Mouse (Mus musculus) liver, embryonic 15.5 days (tissue): ENCODE measurements around the gene Usp7. TPM values are rescaled to one million over a fixed set of nuclear protein-coding genes. Genes with fewer than 3 reads are reported as not detected.
"Not testable (repeated sequence)": the region's sequence is repeated elsewhere in the genome, so short reads cannot be mapped to it uniquely, and the experiment has no call there.

Experiments
- ATAC-seq: fragments of 200-750 bp; cut with Nextera tagmentation; 2 replicates; pipeline ENCODE4 v1.8.0; 2017; ENCODE audit warnings: moderate number of reproducible peaks, mild to moderate bottlenecking, moderate library complexity; ENCODE audit not compliant: insufficient read depth
- H3K27ac ChIP-seq: fragments of 300-500 bp; sonication (generic); replicated peaks from 2 replicates; pipeline ENCODE4 v1.5.1; 2015; ENCODE audit warnings: mild to moderate bottlenecking, inconsistent platforms
- H3K27me3 ChIP-seq: fragments of 300-500 bp; sonication (generic); 2 replicates; pipeline ENCODE4 v1.6.1; 2015; ENCODE audit warnings: mild to moderate bottlenecking, inconsistent platforms
- H3K36me3 ChIP-seq: fragments of 300-500 bp; sonication (generic); replicated peaks from 2 replicates; pipeline ENCODE4 v1.6.1; 2015; ENCODE audit warnings: moderate library complexity, mild to moderate bottlenecking, inconsistent platforms
- H3K4me1 ChIP-seq: fragments of 300-500 bp; sonication (generic); replicated peaks from 2 replicates; pipeline ENCODE4 v1.6.1; 2015; ENCODE audit warnings: inconsistent platforms
- H3K4me2 ChIP-seq: fragments of 300-500 bp; sonication (generic); 2 replicates; pipeline ENCODE4 v1.6.1; 2015; ENCODE audit warnings: moderate library complexity, mild to moderate bottlenecking, inconsistent platforms
- H3K4me3 ChIP-seq: fragments of 300-500 bp; sonication (generic); replicated peaks from 2 replicates; pipeline ENCODE4 v1.5.1; 2015; ENCODE audit warnings: mild to moderate bottlenecking, inconsistent platforms
- H3K9ac ChIP-seq: fragments of 300-500 bp; sonication (generic); 2 replicates; pipeline ENCODE4 v1.6.1; 2015; ENCODE audit warnings: moderate library complexity, mild to moderate bottlenecking, inconsistent platforms
- H3K9me3 ChIP-seq: fragments of 300-500 bp; sonication (generic); replicated peaks from 2 replicates; pipeline ENCODE4 v1.6.1; 2016; ENCODE audit warnings: inconsistent platforms
- WGBS: fragments of 180-500 bp; shearing (Covaris S2); methylation state at CpG from one replicate; pipeline ENCODE4 v1.1.7; 2015; ENCODE audit warnings: mixed read lengths; ENCODE audit not compliant: insufficient replicate concordance; 5-methylcytosine and 5-hydroxymethylcytosine counted together
- polyA plus RNA-seq: library from polyadenylated mRNA; unstranded; fragments of >200 nt; fragmentation: Nextera tagmentation; extraction: Ambion mirVana; gene quantifications from 2 replicates; pipeline ENCODE4 v1.2.1, GENCODE M21; 2015

Usp7 gene
- polyA plus RNA-seq, 1 experiment from 2014 or later, result 24.4 TPM

DNA sequence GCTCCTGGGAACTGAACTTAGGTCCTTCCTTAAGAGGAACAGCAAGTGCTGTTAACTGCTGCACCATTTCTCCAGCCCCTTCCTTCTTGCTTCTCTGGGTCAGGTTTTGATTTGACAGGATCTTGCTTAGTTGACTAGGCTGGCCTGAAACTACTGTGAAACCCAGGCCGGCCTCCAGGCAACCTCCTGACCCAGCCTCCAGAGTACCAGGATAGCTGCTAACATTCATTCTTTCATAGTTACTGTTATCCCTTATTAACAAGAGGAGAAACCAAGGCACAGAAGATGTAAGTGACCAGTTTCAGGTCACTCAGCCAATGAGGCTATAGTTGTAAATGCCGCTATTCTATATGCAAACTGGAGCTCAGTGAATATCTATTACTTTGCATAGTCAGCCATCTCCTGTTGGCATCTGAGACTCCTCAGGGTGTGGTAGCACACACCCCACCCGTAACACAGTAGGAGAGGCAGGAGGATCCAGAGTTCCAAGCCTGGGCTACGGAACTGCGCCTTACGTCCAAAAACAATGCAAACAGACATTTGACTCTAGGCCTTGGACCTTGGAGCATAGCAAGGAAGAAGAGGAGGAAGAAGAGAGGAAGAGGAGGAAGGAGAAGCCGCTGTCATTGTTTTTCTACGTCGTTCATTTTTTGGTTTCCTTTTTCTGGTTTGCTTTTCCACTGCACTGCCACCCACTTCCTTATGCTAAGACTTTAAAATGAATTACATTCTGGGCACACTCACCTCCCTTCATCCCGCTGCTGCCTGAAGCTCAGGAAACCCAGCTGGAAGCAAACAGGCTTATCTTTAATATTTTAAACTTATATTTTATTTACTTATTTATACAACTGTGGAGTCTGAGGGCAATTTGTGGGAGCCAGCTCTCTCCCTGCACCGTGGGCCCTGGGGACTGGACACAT lies 24.7 kb downstream of the Usp7 start:
- Histone ChIP-seq H3K4me2 (peak overlapping the region; percentile 69), H3K4me3 (peak overlapping the region; percentile 39), H3K4me1 (peaks cover 84% of the 10 kb centered on the region), H3K36me3 (no peaks in the 10 kb centered on the region), H3K27me3 (peaks cover 15% of the 10 kb centered on the region), H3K9me3 (no peaks in the 10 kb centered on the region), H3K9ac (peak overlapping the region; percentile 63), H3K27ac (peak overlapping the region; percentile 95)
- ATAC-seq, result peak; percentile 80
- WGBS, result 42% methylated on average over 11 of the region's 11 CpGs

DNA sequence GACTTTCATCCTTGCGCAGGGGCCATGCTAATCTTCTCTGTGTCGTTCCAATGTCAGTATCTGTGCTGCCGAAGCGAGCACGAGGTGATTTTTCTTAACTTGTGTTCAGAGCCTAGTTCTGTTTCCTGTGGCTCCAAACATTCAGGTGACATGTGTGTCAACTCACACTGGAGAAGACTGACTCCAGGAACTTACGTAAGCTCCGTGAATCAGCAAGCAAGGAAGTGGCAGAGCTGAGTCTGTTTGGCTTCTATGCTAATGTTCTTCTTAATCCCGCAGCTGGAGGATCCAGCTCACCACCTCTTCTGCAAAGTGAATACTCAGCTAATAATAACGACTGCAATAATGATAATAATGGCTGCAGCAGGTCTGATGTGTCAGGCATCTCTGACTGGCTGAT lies 25.9 kb downstream of the Usp7 start:
- Histone ChIP-seq H3K36me3 (no peaks in the 10 kb centered on the region), H3K4me1 (peaks cover 96% of the 10 kb centered on the region), H3K27ac (peak overlapping the region; percentile 95), H3K9me3 (no peaks in the 10 kb centered on the region), H3K27me3 (peaks cover 8% of the 10 kb centered on the region; the same call in 1 of the 2 replicates), H3K4me2 (no peak overlapping the region), H3K9ac (no peak overlapping the region), H3K4me3 (no peak overlapping the region)
- ATAC-seq, result no peak
- 35% methylated on average over 9 of the region's 9 CpGs for WGBS

DNA sequence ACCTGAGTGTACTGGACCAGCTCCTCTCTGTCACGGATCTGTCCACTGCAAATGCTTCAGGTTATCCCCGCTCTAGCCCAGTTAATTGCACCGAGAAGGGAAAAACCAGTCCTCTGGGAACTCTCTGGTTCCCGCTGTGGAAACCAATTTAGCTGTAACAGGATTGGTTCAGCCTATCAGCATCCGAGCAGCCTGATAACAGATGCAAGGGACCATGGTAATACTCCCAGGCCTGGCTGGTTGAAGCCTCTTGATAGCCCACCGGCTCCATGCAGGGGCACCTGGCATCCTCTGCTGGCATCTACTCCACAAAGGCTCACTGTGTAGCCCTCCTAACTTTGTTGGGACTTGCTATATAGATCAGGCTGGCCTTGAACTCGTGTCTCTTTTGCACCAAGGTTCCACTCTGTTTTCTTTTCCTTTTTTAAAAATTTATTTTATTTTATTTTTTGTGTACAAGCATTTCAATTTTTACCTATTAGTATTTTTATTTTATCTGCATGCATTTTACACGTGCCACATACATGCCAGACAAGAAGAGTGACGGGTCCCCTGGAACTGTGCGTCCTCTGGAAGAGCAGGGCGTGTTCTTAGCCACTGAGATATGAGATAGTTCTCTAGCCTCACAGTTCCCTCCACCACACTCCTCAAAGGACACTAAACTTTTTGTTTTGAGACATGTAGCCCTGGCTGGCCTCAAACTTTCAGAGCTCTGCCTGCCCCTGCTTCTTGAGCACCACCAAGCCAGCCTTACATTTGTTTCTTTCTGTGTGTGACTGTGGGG lies 27.8 kb downstream of the Usp7 start:
- no peak overlapping the region for H3K4me3 ChIP-seq
- H3K36me3 ChIP-seq, result no peaks in the 10 kb centered on the region
- no peaks in the 10 kb centered on the region for H3K9me3 ChIP-seq
- H3K4me2 ChIP-seq, result peak overlapping the region; percentile 53
- no peaks in the 10 kb centered on the region for H3K27me3 ChIP-seq
- H3K4me1 ChIP-seq, result peaks cover 98% of the 10 kb centered on the region
- WGBS, result 42% methylated on average over 11 of the region's 11 CpGs
- peak overlapping the region; percentile 95 for H3K27ac ChIP-seq
- ATAC-seq, result peak; percentile 49; the same call in 1 of the 2 replicates
- H3K9ac ChIP-seq, result peak overlapping the region; percentile 29; the same call in 1 of the 2 replicates

DNA sequence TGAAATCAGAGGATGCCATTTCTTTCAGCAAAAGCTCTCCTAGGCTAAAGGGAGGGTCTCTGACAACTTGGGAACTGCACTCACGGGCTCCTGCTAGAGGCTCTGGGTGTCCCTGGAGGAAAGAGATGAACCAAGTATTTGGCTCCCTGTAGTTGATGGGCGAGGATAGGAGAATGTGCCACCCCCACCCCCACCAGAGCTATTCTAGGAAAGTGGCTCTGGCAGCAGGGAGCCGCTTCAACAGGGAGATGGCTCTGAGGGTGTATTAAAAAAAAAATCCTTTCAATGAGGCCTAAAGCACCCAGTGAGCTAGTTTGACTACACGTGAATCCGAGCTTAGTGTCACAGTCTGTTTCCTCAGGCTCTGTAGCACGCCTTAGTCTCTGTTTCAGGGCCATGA lies 29.1 kb downstream of the Usp7 start:
- Histone ChIP-seq H3K27me3 (no peaks in the 10 kb centered on the region), H3K36me3 (no peaks in the 10 kb centered on the region), H3K4me2 (no peak overlapping the region), H3K9ac (no peak overlapping the region), H3K9me3 (no peaks in the 10 kb centered on the region), H3K4me1 (peaks cover 94% of the 10 kb centered on the region), H3K4me3 (no peak overlapping the region), H3K27ac (peak overlapping the region; percentile 88)
- 82% methylated on average over 6 of the region's 6 CpGs for WGBS
- no peak for ATAC-seq

DNA sequence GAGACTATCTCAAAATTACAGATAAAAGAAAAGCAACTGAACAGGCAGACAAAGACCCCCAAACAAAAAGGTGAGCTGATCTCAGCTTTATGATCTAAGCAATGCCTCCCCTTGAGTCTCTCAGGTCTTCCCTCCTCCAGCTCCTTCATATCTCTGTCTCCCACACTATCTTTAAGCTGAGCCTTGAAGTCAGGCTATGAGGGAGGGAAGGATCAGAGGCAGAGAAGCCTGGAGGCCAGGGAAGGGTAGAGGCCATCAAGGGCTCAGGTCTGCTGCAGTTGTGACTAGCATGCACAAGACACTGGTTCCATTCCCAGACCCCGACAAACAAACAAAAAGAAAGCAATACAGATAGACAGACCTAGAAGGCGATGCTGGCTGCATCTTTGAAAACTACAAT lies 30.2 kb downstream of the Usp7 start:
- whole genome bisulfite sequencing, result 70% methylated on average over 2 of the region's 2 CpGs
- no peaks in the 10 kb centered on the region for H3K27me3 ChIP-seq
- H3K9me3 ChIP-seq, result no peaks in the 10 kb centered on the region
- H3K4me3 ChIP-seq, result no peak overlapping the region
- peak; percentile 74 for ATAC-seq
- H3K9ac ChIP-seq, result peak overlapping the region; percentile 19; the same call in 1 of the 2 replicates
- H3K4me1 ChIP-seq, result peaks cover 91% of the 10 kb centered on the region
- H3K27ac ChIP-seq, result peak overlapping the region; percentile 88
- H3K36me3 ChIP-seq, result no peaks in the 10 kb centered on the region
- peak overlapping the region; percentile 50 for H3K4me2 ChIP-seq

- Histone ChIP-seq H3K27ac (peak overlapping the region; percentile 88), H3K27me3 (no peaks in the 10 kb centered on the region), H3K36me3 (no peaks in the 10 kb centered on the region), H3K4me3 (no peak overlapping the region), H3K9me3 (no peaks in the 10 kb centered on the region), H3K4me1 (peaks cover 84% of the 10 kb centered on the region), H3K9ac (peak overlapping the region; percentile 19; the same call in 1 of the 2 replicates), H3K4me2 (peak overlapping the region; percentile 50)
- ATAC-seq, result peak; percentile 42
- 59% methylated on average over 7 of the region's 7 CpGs for WGBS
Observed at GRCm38 (mm10) chr16:8761005-8761404, 31.1 kb downstream of the Usp7 start.

- Histone ChIP-seq H3K27me3 (no peaks in the 10 kb centered on the region), H3K36me3 (no peaks in the 10 kb centered on the region), H3K9me3 (no peaks in the 10 kb centered on the region), H3K9ac (no peak overlapping the region), H3K4me1 (peaks cover 83% of the 10 kb centered on the region), H3K4me2 (no peak overlapping the region), H3K4me3 (no peak overlapping the region), H3K27ac (peak overlapping the region; percentile 71)
- peak; percentile 52 for ATAC-seq
- 58% methylated on average over 3 of the region's 3 CpGs for WGBS
Observed at GRCm38 (mm10) chr16:8758979-8759378, 33.1 kb downstream of the Usp7 start.

DNA sequence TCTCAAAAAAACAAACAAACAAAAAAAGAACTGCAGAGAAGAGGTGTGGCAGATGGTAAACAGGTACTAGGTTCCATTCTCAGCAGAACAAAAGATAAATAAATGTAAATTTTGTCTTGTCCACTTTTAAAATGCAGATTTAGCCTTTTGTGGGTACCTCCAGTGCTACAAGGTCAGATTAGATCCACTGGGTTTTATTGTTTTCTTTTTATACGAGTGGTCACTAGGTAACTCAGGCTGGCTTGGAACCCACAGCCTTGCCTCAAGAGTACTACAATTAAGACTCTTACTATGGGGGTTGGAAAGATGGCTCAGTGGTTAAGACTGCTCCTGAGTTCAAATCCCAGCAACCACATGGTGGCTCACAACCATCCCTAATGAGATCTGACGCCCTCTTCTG lies 33.9 kb downstream of the Usp7 start:
- no peaks in the 10 kb centered on the region for H3K27me3 ChIP-seq
- H3K27ac ChIP-seq, result no peak overlapping the region
- no peak overlapping the region for H3K9ac ChIP-seq
- no peak overlapping the region for H3K4me2 ChIP-seq
- peaks cover 84% of the 10 kb centered on the region for H3K4me1 ChIP-seq
- no peaks in the 10 kb centered on the region for H3K9me3 ChIP-seq
- WGBS, result 72% methylated on average over 2 of the region's 2 CpGs
- no peaks in the 10 kb centered on the region for H3K36me3 ChIP-seq
- no peak for ATAC-seq
- H3K4me3 ChIP-seq, result no peak overlapping the region

- H3K36me3 ChIP-seq, H3K4me3 ChIP-seq, H3K4me2 ChIP-seq, H3K9me3 ChIP-seq, H3K27ac ChIP-seq, H3K9ac ChIP-seq, H3K27me3 ChIP-seq, ATAC-seq: not testable (repeated sequence)
- H3K4me1 ChIP-seq, result peaks cover 82% of the 10 kb centered on the region
- WGBS, result 76% methylated on average over 6 of the region's 6 CpGs
Observed at GRCm38 (mm10) chr16:8757586-8757985, 34.5 kb downstream of the Usp7 start.

GRCm38 (mm10) chr16:8752334-8752733 lies 39.8 kb downstream of the Usp7 start:
- no peaks in the 10 kb centered on the region for H3K27me3 ChIP-seq
- H3K4me3 ChIP-seq, result peak overlapping the region; percentile 11
- no peaks in the 10 kb centered on the region for H3K36me3 ChIP-seq
- peak; percentile 91 for ATAC-seq
- H3K27ac ChIP-seq, result peak overlapping the region; percentile 93
- peak overlapping the region; percentile 60 for H3K4me2 ChIP-seq
- 22% methylated on average over 2 of the region's 2 CpGs for WGBS
- peaks cover 89% of the 10 kb centered on the region for H3K4me1 ChIP-seq
- peak overlapping the region; percentile 47 for H3K9ac ChIP-seq
- no peaks in the 10 kb centered on the region for H3K9me3 ChIP-seq
